Comparison of ENCODE assay signal across 21 mouse cellular contexts in the genomic region with DNA sequence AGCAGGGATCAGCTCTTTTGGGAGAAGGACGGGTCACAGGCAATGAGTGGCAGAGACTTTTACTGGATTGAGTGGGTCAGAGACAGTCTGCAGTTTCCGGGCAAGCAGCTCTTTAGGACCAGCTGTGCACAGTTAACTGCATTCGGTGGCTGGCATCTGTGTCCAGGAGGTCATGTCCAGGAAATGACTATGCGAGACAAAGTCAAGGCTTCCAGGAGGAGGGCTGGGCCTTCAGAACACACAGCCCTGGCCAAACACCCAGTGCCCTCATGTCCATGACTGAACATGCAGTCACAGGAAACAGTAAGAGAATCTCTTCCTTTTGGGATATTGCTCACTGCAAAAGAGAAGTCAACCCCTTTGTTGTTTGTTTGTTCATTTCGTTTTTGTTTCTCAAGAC.
DNase-seq lines count a peak whose midpoint lies in the region; ATAC-seq and TF ChIP-seq lines count a peak whose summit lies in the region.
"Had no signal": no experiment of that assay in that cellular context is flagged by ENCODE, and none has a peak within 500 bp of the region (broad histone marks: within the 10 kb centered on the region; RNA-seq: fewer than 3 reads in every experiment).

No protein-coding gene starts in this region.

- WGBS in lung, adult 2 months = 39% methylated on average over 5 of the region's 5 CpGs
- WGBS in lung, postnatal 0 days = 61% methylated on average over 5 of the region's 5 CpGs

- H3K9me3 ChIP-seq in lung, postnatal 0 days (ENCODE audit: low read length) = no peaks in the 10 kb centered on the region
- H3K9me3 ChIP-seq: forebrain, embryonic 10.5 days; forebrain, embryonic 13.5 days; hindbrain, embryonic 12.5 days; hindbrain, embryonic 15.5 days had no signal

- H3K27me3 ChIP-seq in lung, postnatal 0 days (replicated peaks; ENCODE audit: insufficient read depth, low read length) = no peaks in the 10 kb centered on the region
- H3K27me3 ChIP-seq: forebrain, embryonic 13.5 days; hindbrain, embryonic 12.5 days; hindbrain, embryonic 15.5 days had no signal

- no peak for TF ChIP-seq CTCF in lung, adult 2 months (IDR thresholded peaks at IDR 0.05; ENCODE audit: insufficient read depth, low read length)
- TF ChIP-seq CTCF in lung, postnatal 0 days (IDR thresholded peaks at IDR 0.05) = no peak

- peak; percentile 37; the same call in 1 of the 2 replicates for TF ChIP-seq EP300 in lung, postnatal 0 days (IDR thresholded peaks at IDR 0.05)

- H3K4me2 ChIP-seq in lung, postnatal 0 days (replicated peaks; ENCODE audit: low read depth, low read length) = no peak overlapping the region
- H3K4me2 ChIP-seq: forebrain, embryonic 13.5 days; heart, embryonic 11.5 days; hindbrain, embryonic 12.5 days; hindbrain, embryonic 15.5 days had no signal

- H3K9ac ChIP-seq in lung, postnatal 0 days (replicated peaks; ENCODE audit: low read depth) = no peak overlapping the region
- H3K9ac ChIP-seq: forebrain, embryonic 13.5 days; hindbrain, embryonic 12.5 days; hindbrain, embryonic 15.5 days had no signal

- no peaks in the 10 kb centered on the region for H3K36me3 ChIP-seq in lung, postnatal 0 days (ENCODE audit: insufficient read depth, low read length)
- H3K36me3 ChIP-seq: forebrain, embryonic 10.5 days; hindbrain, embryonic 12.5 days; hindbrain, embryonic 15.5 days had no signal

- H3K27ac ChIP-seq in lung, postnatal 0 days (ENCODE audit: low read length) = no peak overlapping the region
- H3K27ac ChIP-seq: forebrain, embryonic 10.5 days; forebrain, embryonic 13.5 days; hindbrain, embryonic 12.5 days; hindbrain, embryonic 15.5 days had no signal

- ATAC-seq in lung, postnatal 0 days = peak; percentile 65
- ATAC-seq: CD4-positive, CD25-positive, alpha-beta regulatory T cell, adult 4 months; forebrain, embryonic 13.5 days; forebrain, embryonic 16.5 days had no signal

- no peak for TF ChIP-seq POLR2A in lung, adult 2 months (IDR thresholded peaks at IDR 0.05; ENCODE audit: borderline replicate concordance, extremely low read depth, low read depth, low read length)

- no peak overlapping the region for H3K4me3 ChIP-seq in lung, adult 2 months (replicated peaks; ENCODE audit: extremely low read depth, low read depth, low read length)
- H3K4me3 ChIP-seq in lung, postnatal 0 days (ENCODE audit: low read depth, low read length) = no peak overlapping the region
- H3K4me3 ChIP-seq: forebrain, embryonic 10.5 days; forebrain, embryonic 13.5 days; hindbrain, embryonic 12.5 days; hindbrain, embryonic 15.5 days had no signal

- DNase-seq in lung, adult 18-20 months = peak; percentile 17 to 33
- no peak for DNase-seq in lung, adult 2 months
- peak; percentile 22 for DNase-seq in lung, postnatal 0 days (ENCODE audit: low spot score)
- peak; percentile 52 for DNase-seq in lung, postnatal 36 days
- DNase-seq in gastrocnemius, postnatal 4 days (ENCODE audit: low spot score in 2 of 2) = no peak
- DNase-seq in c-Kit-positive CD71-positive TER-119-positive erythroid progenitor cells, embryonic 14.5 days (ENCODE audit: low spot score) = no peak
- DNase-seq: adrenal gland, adult 8-10 months; adrenal gland, postnatal 25 days; cerebellum, adult 18-20 months; cerebellum, adult 9-10 months; cerebellum, postnatal 14 days; gastrocnemius, postnatal 10 days; gastrocnemius, postnatal 36 days; heart, adult 11 months had no signal

- H3K4me1 ChIP-seq in lung, adult 2 months (ENCODE audit: control insufficient read depth, insufficient read depth, low read length) = peaks cover 2% of the 10 kb centered on the region; the same call in 1 of the 2 replicates
- H3K4me1 ChIP-seq in lung, postnatal 0 days (ENCODE audit: insufficient read depth, low read depth, low read length) = no peaks in the 10 kb centered on the region
- H3K4me1 ChIP-seq: forebrain, embryonic 10.5 days; forebrain, embryonic 13.5 days; hindbrain, embryonic 12.5 days; hindbrain, embryonic 15.5 days had no signal

Comparison
In these comparisons a context has a peak if more than half of its experiments do, and no peak if none do; other contexts are left out.
1. DNase-seq: peak in lung, adult 18-20 months (2 of 2), lung, postnatal 0 days (single experiment) and lung, postnatal 36 days (single experiment); none in lung, adult 2 months (single experiment), gastrocnemius, postnatal 4 days (0 of 2) and c-Kit-positive CD71-positive TER-119-positive erythroid progenitor cells, embryonic 14.5 days (single experiment).